Mouse (Mus musculus) thymus, adult 2 months (tissue): ENCODE measurements around the gene Maml3. TPM values are rescaled to one million over a fixed set of nuclear protein-coding genes. Genes with fewer than 3 reads are reported as not detected.

Source experiments
- DNase-seq: peaks from one replicate; pipeline ENCODE4 v3.0.0; 2021
- H3K27ac ChIP-seq: fragments of 200-500 bp; 2 replicates; pipeline ENCODE4 v1.5.1; 2012; ENCODE audit warnings: low read length, control low read depth; ENCODE audit not compliant: control insufficient read depth, insufficient read depth
- H3K27me3 ChIP-seq: fragments of 200-500 bp; 2 replicates; pipeline ENCODE4 v1.6.1; 2012; ENCODE audit warnings: mild to moderate bottlenecking, low read length, moderate library complexity, mixed read lengths; ENCODE audit not compliant: control insufficient read depth, insufficient read depth
- H3K36me3 ChIP-seq: fragments of 200-500 bp; 2 replicates; pipeline ENCODE4 v1.6.1; 2012; ENCODE audit warnings: mild to moderate bottlenecking, low read length, moderate library complexity; ENCODE audit not compliant: control insufficient read depth, insufficient read depth
- H3K4me1 ChIP-seq: fragments of 200-500 bp; replicated peaks from 2 replicates; pipeline ENCODE4 v1.6.1; 2012; ENCODE audit warnings: low read length; ENCODE audit not compliant: control insufficient read depth, insufficient read depth
- H3K4me3 ChIP-seq: fragments of 200-500 bp; 2 replicates; pipeline ENCODE4 v1.5.1; 2012; ENCODE audit warnings: mild to moderate bottlenecking, low read length, control low read depth, moderate library complexity; ENCODE audit not compliant: control insufficient read depth, insufficient read depth
- CTCF ChIP-seq: fragments of 200-500 bp; IDR thresholded peaks from 2 replicates; pipeline ENCODE4 v1.5.1; 2012; ENCODE audit warnings: mild to moderate bottlenecking, control low read depth, low read length, moderate library complexity, borderline replicate concordance; ENCODE audit not compliant: control insufficient read depth, poor library complexity, insufficient read depth; ENCODE audit errors: extremely low read depth
- POLR2A ChIP-seq: fragments of 200-500 bp; IDR thresholded peaks from 2 replicates; pipeline ENCODE4 v1.6.1; 2012; ENCODE audit warnings: mild to moderate bottlenecking, low read length, control low read depth, moderate library complexity; ENCODE audit not compliant: control insufficient read depth, poor library complexity, insufficient read depth; ENCODE audit errors: extremely low read depth
- WGBS: fragments of 180-500 bp; shearing (Covaris S2); methylation state at CpG from one replicate; pipeline ENCODE4 v1.1.7; 2018; 5-methylcytosine and 5-hydroxymethylcytosine counted together
- polyA plus RNA-seq: library from polyadenylated mRNA; depleted of rRNA; stranded (reverse); fragments of >200 nt; gene quantifications from 2 replicates; pipeline ENCODE4 v1.2.3, GENCODE M21; 2012

Gene Maml3
- polyA plus RNA-seq, 1 experiment: 3.5 TPM

DNA sequence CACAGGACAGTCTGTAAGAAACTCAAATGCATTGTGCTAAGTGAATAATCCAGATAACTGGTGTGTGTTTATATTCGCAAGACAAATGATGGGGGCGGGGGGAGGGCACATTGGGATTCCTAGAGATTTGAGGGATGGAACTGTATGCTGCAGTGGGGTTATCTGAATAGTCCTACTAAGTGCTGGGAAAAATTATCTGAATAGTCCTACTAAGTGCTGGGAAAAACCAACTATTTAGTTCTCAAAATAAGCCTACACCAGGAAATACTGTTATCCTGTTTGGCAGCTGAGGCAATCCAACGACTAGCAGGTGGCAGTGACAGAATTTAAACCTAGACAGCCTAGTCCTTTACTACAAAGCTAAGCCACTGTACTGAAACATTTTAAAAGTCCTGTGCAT lies 62.2 kb downstream of the Maml3 start:
- WGBS: 74% methylated on average over 3 of the region's 3 CpGs
- no peak for DNase-seq
- Histone ChIP-seq H3K27ac (no peak overlapping the region), H3K36me3 (no peaks in the 10 kb centered on the region), H3K4me3 (no peak overlapping the region), H3K27me3 (no peaks in the 10 kb centered on the region), H3K4me1 (peaks cover 17% of the 10 kb centered on the region)
- TF ChIP-seq POLR2A (no peak), CTCF (no peak)

DNA sequence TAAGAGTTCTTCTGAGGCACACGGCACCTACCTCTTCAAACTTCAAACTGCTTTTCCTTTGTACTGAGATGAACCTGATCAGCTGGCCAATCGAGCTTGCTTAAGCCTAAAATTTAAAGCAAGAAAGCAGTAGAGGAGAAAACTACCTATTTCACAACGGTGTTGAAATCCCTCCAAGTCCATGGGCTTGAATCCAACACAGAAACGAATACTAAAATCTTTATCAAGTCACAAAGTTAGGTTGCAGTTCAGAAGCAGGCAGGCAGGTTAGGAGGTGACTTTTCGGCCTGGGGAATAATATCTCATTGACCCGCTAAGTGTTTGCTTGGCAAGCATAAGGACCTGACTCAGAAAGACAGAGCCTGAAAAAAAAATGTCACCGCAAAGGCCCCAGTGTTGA lies 64.9 kb downstream of the Maml3 start:
- no peak overlapping the region for H3K4me3 ChIP-seq
- H3K27ac ChIP-seq: no peak overlapping the region
- TF ChIP-seq POLR2A: no peak
- no peak for TF ChIP-seq CTCF
- H3K36me3 ChIP-seq: no peaks in the 10 kb centered on the region
- H3K27me3 ChIP-seq: no peaks in the 10 kb centered on the region
- DNase-seq: no peak
- WGBS: 90% methylated on average over 7 of the region's 7 CpGs
- peaks cover 12% of the 10 kb centered on the region for H3K4me1 ChIP-seq

DNA sequence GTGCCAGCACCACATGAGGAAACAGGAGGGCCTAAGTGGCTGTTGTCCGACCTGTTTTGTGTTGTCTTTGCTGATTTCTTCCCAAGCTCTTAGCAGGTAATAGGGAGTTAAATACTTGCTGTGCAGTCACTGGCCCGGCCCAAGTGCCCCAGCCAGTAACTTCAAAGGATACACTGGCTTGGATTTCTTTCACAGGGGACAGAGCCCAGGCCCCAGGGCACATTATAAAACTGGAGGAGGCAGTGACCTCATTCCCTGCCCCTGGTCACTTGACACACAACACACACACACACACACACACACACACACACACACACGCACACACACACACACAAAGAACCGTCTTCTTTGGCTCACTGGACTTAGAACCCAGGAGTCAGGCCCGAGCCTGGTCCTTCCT lies 67.6 kb downstream of the Maml3 start:
- DNase-seq: no peak
- no peak overlapping the region for H3K27ac ChIP-seq
- 81% methylated on average over 5 of the region's 5 CpGs for WGBS
- TF ChIP-seq CTCF: no peak
- H3K4me3 ChIP-seq: no peak overlapping the region
- H3K27me3 ChIP-seq: no peaks in the 10 kb centered on the region
- H3K36me3 ChIP-seq: no peaks in the 10 kb centered on the region
- peaks cover 17% of the 10 kb centered on the region for H3K4me1 ChIP-seq

DNA sequence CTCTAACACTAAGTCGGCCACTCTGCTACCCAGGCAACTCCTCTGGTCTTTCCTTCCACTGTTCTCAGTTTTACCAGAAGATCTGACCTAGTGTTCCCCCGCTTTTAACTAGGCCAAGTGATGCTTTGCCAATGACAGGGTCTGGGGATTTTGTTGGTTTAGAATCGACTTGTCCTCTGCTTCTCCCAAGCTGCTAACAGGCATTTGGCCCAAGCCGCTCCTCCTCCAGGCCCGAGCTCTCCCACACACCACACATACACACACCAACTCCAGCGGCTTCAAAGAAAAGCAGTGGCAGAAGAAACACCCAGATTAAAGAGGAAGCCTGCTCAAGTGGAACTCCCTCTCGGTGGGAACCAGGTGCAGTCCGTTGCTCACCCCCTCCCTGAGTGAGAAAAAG lies 69.5 kb downstream of the Maml3 start:
- Histone ChIP-seq H3K27ac (peak overlapping the region; percentile 17; the same call in 1 of the 2 replicates), H3K27me3 (no peaks in the 10 kb centered on the region), H3K4me1 (peaks cover 21% of the 10 kb centered on the region), H3K36me3 (no peaks in the 10 kb centered on the region), H3K4me3 (no peak overlapping the region)
- WGBS: 10% methylated on average over 8 of the region's 8 CpGs
- TF ChIP-seq POLR2A (no peak), CTCF (no peak)
- DNase-seq: peak; percentile 16

DNA sequence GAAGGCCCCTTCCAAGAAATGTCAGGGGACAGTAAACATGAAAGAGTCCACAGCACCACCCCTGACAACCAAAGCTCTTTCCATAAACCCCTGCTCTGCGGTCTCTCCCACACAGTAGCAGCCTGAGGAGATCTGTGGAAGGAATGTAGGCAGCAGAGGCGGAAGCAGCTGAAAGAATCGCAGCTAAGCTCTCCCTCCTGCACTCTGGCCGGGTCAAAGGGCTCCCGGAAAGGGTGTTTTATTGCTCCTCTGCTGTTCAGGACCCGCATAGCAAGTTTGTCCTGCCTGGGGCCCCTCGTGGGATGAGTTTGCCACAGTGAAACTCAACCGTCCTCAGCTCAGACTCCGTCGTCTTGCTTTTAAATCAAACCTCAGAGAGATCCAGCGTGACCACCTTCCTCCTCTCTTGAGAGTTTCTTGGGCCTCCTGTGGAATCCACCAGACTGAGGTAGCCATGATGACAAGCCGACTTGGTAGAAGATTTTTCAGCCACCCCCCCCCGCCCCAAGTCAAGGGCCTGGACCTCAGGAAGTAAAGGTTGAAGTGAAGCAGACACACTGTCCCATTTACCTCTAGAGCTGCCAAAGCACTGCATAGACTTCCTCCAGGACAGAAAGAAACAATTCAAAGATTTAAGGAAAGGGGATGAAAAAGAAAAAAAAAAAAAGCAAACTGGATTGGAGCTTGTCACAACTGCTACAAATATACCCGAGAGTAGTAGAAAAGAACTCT lies 70.9 kb downstream of the Maml3 start:
- Histone ChIP-seq H3K4me3 (no peak overlapping the region), H3K27me3 (no peaks in the 10 kb centered on the region), H3K27ac (no peak overlapping the region), H3K36me3 (no peaks in the 10 kb centered on the region), H3K4me1 (peaks cover 27% of the 10 kb centered on the region)
- 86% methylated on average over 14 of the region's 14 CpGs for WGBS
- DNase-seq: no peak
- TF ChIP-seq POLR2A (no peak), CTCF (no peak)

DNA sequence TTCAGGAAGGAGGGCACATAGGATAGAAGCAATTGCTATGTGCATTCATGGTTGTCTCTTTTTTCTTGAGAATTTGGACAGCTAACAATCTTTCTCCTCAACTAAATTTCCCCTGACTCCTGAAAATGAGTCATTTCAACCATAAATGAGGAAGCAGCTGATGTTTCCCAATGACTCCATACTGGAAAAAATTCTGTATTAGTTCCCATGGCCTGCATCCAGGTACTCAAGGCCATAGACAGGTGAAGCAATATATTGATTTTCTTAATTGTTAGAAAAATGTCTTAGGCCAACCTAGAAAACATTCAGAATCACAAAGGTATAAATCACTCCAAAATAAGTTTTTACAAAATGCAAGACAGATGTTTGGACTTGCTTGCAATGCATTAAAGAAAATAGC lies 73.5 kb downstream of the Maml3 start:
- H3K27ac ChIP-seq: no peak overlapping the region
- H3K27me3 ChIP-seq: no peaks in the 10 kb centered on the region
- no peak for DNase-seq
- no peak for TF ChIP-seq CTCF
- TF ChIP-seq POLR2A: no peak
- no peaks in the 10 kb centered on the region for H3K36me3 ChIP-seq
- H3K4me1 ChIP-seq: peaks cover 28% of the 10 kb centered on the region
- H3K4me3 ChIP-seq: no peak overlapping the region

DNA sequence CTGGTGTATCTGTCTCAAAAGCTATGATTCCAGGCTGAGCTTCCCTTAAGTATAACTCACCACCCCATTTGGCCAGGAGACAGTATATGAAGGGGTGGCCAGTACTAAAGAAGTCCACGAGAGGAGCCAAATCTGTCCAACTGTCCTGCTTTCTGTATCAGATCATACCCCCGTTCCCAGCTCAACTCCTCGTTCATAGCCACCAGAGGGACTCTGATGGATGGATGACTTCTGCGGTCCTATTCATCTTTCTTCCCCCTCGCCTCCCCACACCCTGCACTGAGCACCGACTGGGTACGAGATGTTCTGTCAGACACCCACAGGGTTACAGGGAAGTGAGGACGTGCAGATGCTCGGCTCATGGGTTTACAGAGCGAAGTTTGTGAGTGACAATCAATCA lies 74.8 kb downstream of the Maml3 start:
- TF ChIP-seq CTCF: no peak
- no peak for TF ChIP-seq POLR2A
- no peaks in the 10 kb centered on the region for H3K27me3 ChIP-seq
- H3K27ac ChIP-seq: no peak overlapping the region
- DNase-seq: no peak
- peaks cover 19% of the 10 kb centered on the region for H3K4me1 ChIP-seq
- H3K4me3 ChIP-seq: peak overlapping the region; percentile 56
- no peaks in the 10 kb centered on the region for H3K36me3 ChIP-seq
- 48% methylated on average over 10 of the region's 10 CpGs for WGBS
